In the genomic region with DNA sequence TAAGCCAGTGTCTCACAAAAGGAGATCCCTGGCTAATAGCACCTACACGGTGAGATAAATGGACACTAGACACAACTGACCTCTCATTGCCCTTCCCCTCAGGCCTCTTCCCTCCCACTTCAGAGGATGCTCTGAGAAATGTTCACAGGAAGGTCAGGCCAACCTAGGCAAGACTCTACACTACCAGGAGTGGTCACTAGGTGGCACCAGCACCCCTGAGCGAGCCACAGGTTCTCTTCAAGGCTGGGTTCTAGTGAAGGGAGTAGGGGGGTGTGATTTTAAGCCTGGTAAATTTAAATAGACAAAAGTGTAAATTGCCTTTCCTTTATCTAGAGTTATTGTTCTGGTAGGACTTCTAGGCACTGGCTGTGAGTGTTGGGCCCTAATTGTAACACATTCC, we compare ENCODE assay signal across 10 mouse cellular contexts.
DNase-seq lines count a peak whose midpoint lies in the region; ATAC-seq lines count a peak whose summit lies in the region.
"Had no signal": no experiment of that assay in that cellular context is flagged by ENCODE, and none has a peak within 500 bp of the region (broad histone marks: within the 10 kb centered on the region; RNA-seq: fewer than 3 reads in every experiment).

No protein-coding gene starts in this region.

- H3K27ac ChIP-seq in midbrain, embryonic 11.5 days (ENCODE audit: low read depth, low read length), result no peak overlapping the region
- H3K27ac ChIP-seq in midbrain, embryonic 15.5 days, result no peak overlapping the region
- no peak overlapping the region for H3K27ac ChIP-seq in forebrain, embryonic 14.5 days (ENCODE audit: low read depth, low read length)
- H3K27ac ChIP-seq: embryonic facial prominence, embryonic 13.5 days; neural tube, embryonic 13.5 days had no signal

- intact Hi-C loops in left cerebral cortex, postnatal 25 days (cut with DNase I), result loop anchor here (1.0 kb wide), 1 partner anchor 99 kb away; no protein-coding TSS in a partner anchor

- DNase-seq in midbrain, embryonic 11.5 days (ENCODE audit: low spot score, missing footprints), result peak; percentile 98
- peak; percentile 67 for DNase-seq in cerebellum, adult 11 months
- peak; percentile 71 for DNase-seq in forebrain, embryonic 14.5 days (ENCODE audit: low spot score)
- peak; percentile 62 for DNase-seq in induced T-regulatory cell, adult 2 months (ENCODE audit: low read depth)
- DNase-seq in left cerebral cortex, postnatal 25 days (ENCODE audit: low spot score in 2 of 2), result peak; percentile 52 to 60
- DNase-seq in natural killer cell, adult 2 months (ENCODE audit: low spot score in 2 of 2), result peak; percentile 5 to 48
- DNase-seq in telencephalon, adult 2 months (ENCODE audit: low read depth, low spot score), result peak; percentile 21

- no peak overlapping the region for H3K4me3 ChIP-seq in midbrain, embryonic 11.5 days (ENCODE audit: low read depth, low read length)
- H3K4me3 ChIP-seq in midbrain, embryonic 15.5 days, result no peak overlapping the region
- H3K4me3 ChIP-seq in forebrain, embryonic 14.5 days (ENCODE audit: low read depth, low read length), result no peak overlapping the region
- H3K4me3 ChIP-seq: embryonic facial prominence, embryonic 13.5 days; neural tube, embryonic 13.5 days had no signal

- WGBS in midbrain, embryonic 11.5 days, result 22% methylated on average over 2 of the region's 2 CpGs
- WGBS in midbrain, embryonic 15.5 days, result 18% methylated on average over 2 of the region's 2 CpGs
- 22% methylated on average over 2 of the region's 2 CpGs for WGBS in forebrain, embryonic 14.5 days

- no peaks in the 10 kb centered on the region for H3K27me3 ChIP-seq in midbrain, embryonic 11.5 days (ENCODE audit: control insufficient read depth, insufficient read depth, low read length)
- no peaks in the 10 kb centered on the region for H3K27me3 ChIP-seq in midbrain, embryonic 15.5 days (replicated peaks)
- H3K27me3 ChIP-seq in forebrain, embryonic 14.5 days (replicated peaks; ENCODE audit: control insufficient read depth, insufficient read depth, low read length), result no peaks in the 10 kb centered on the region
- H3K27me3 ChIP-seq: embryonic facial prominence, embryonic 13.5 days; neural tube, embryonic 13.5 days had no signal

- no peaks in the 10 kb centered on the region for H3K36me3 ChIP-seq in midbrain, embryonic 11.5 days (ENCODE audit: control insufficient read depth, insufficient read depth, low read length)
- no peaks in the 10 kb centered on the region for H3K36me3 ChIP-seq in midbrain, embryonic 15.5 days (replicated peaks)
- no peaks in the 10 kb centered on the region for H3K36me3 ChIP-seq in forebrain, embryonic 14.5 days (ENCODE audit: control insufficient read depth, insufficient read depth, low read length)
- H3K36me3 ChIP-seq: embryonic facial prominence, embryonic 13.5 days; neural tube, embryonic 13.5 days had no signal

- H3K4me1 ChIP-seq in midbrain, embryonic 11.5 days (ENCODE audit: control insufficient read depth, insufficient read depth, low read length), result no peaks in the 10 kb centered on the region
- no peaks in the 10 kb centered on the region for H3K4me1 ChIP-seq in midbrain, embryonic 15.5 days
- no peaks in the 10 kb centered on the region for H3K4me1 ChIP-seq in forebrain, embryonic 14.5 days (ENCODE audit: control insufficient read depth, insufficient read depth, low read length)
- H3K4me1 ChIP-seq: embryonic facial prominence, embryonic 13.5 days; neural tube, embryonic 13.5 days had no signal

- H3K9me3 ChIP-seq in midbrain, embryonic 11.5 days (ENCODE audit: control insufficient read depth, low read length), result no peaks in the 10 kb centered on the region
- H3K9me3 ChIP-seq in midbrain, embryonic 15.5 days, result no peaks in the 10 kb centered on the region
- no peaks in the 10 kb centered on the region for H3K9me3 ChIP-seq in forebrain, embryonic 14.5 days (replicated peaks; ENCODE audit: control insufficient read depth, low read length)
- H3K9me3 ChIP-seq: embryonic facial prominence, embryonic 13.5 days; neural tube, embryonic 13.5 days had no signal

- H3K9ac ChIP-seq in midbrain, embryonic 11.5 days (ENCODE audit: low read length), result no peak overlapping the region
- H3K9ac ChIP-seq in midbrain, embryonic 15.5 days, result no peak overlapping the region
- no peak overlapping the region for H3K9ac ChIP-seq in forebrain, embryonic 14.5 days (ENCODE audit: low read length)
- H3K9ac ChIP-seq: embryonic facial prominence, embryonic 13.5 days; neural tube, embryonic 13.5 days had no signal

- ATAC-seq in midbrain, embryonic 11.5 days (ENCODE audit: low FRiP score), result 0 out of 2 replicates have a peak, but pooled peaks have one; percentile 44
- no peak for ATAC-seq in midbrain, embryonic 15.5 days (replicated peaks)
- ATAC-seq in forebrain, embryonic 14.5 days, result peak; percentile 66

- H3K4me2 ChIP-seq in midbrain, embryonic 11.5 days, result no peak overlapping the region
- no peak overlapping the region for H3K4me2 ChIP-seq in midbrain, embryonic 15.5 days
- H3K4me2 ChIP-seq in forebrain, embryonic 14.5 days (ENCODE audit: low read length), result no peak overlapping the region
- H3K4me2 ChIP-seq: embryonic facial prominence, embryonic 13.5 days; neural tube, embryonic 13.5 days had no signal

Comparison
In these comparisons a context has a peak if more than half of its experiments do, and no peak if none do; other contexts are left out.
1. DNase-seq: peak in every context shown above with its lines; median percentile 98 in midbrain, embryonic 11.5 days; 71 in forebrain, embryonic 14.5 days; 67 in cerebellum, adult 11 months; 62 in induced T-regulatory cell, adult 2 months; 56 in left cerebral cortex, postnatal 25 days; 26 in natural killer cell, adult 2 months; 21 in telencephalon, adult 2 months.